Mouse (Mus musculus): Measurements from ENCODE around the gene Mon2.

GRCm38 (mm10) chr10:122963463-122964240 is 112.7 kb downstream of the Mon2 start:
- TF ChIP-seq CTCF (conservative IDR thresholded peaks at IDR 0.05; ENCODE audit: insufficient read depth, insufficient read length, low read depth, low read length) (no peak), POLR2A (IDR thresholded peaks at IDR 0.05; ENCODE audit: low read depth, low read length) (no peak)

Data from kidney, adult 2 months (tissue).